Mouse (Mus musculus) naive thymus-derived CD4-positive, alpha-beta T cell, adult 5 months (primary cell): Measurements from ENCODE around the gene Folh1. TPM values are rescaled to one million over a fixed set of nuclear protein-coding genes. Genes with fewer than 3 reads are reported as not detected.

Experiments used
- polyA plus RNA-seq: library from polyadenylated mRNA; unstranded; fragments of 100-300 nt; shearing (Covaris generic); gene quantifications from one replicate; pipeline ENCODE4 v1.2.1, GENCODE M21; 2017

The Folh1 gene
- not detected for polyA plus RNA-seq

GRCm38 (mm10) chr7:86775617-86776325 is at the start of gene Folh1:
Gene Folh1 (minus strand): TSS chr7:86775943.

GRCm38 (mm10) chr7:86794727-86795126 is 19.0 kb upstream of the Folh1 start, which contains the start of gene Vmn2r77:
Gene Vmn2r77 (plus strand): TSS chr7:86795027.

GRCm38 (mm10) chr7:86688030-86688429 is 87.7 kb downstream of the Folh1 start, which contains the start of gene Olfr292:
Gene Olfr292 (plus strand): TSS chr7:86688330.

Other genes starting within 250 kb of the Folh1 start
- 0.06 TPM for gene Olfr295, start 192.1 kb downstream of the Folh1 start, polyA plus RNA-seq
- gene Olfr294, start 159.3 kb downstream of the Folh1 start, polyA plus RNA-seq = not detected
- not detected for gene Olfr293, start 126.9 kb downstream of the Folh1 start, polyA plus RNA-seq
- not detected for gene Olfr292, start 87.6 kb downstream of the Folh1 start, polyA plus RNA-seq
- gene Vmn2r77, start 19.1 kb upstream of the Folh1 start, polyA plus RNA-seq = 0.15 TPM
- not detected for gene Vmn2r78, start 139.2 kb upstream of the Folh1 start, polyA plus RNA-seq
- gene Vmn2r79, start 220.2 kb upstream of the Folh1 start, polyA plus RNA-seq = 0.10 TPM